Mouse (Mus musculus) testis, postnatal 10 days (tissue): ENCODE measurements around the gene Dnm1.
"Not testable (repeated sequence)": the region's sequence is repeated elsewhere in the genome, so short reads cannot be mapped to it uniquely, and the experiment has no call there.

Experiments
- DNase-seq: peaks from one replicate; pipeline ENCODE4 v3.0.0; 2021; ENCODE audit warnings: low spot score

The Dnm1 gene

DNA sequence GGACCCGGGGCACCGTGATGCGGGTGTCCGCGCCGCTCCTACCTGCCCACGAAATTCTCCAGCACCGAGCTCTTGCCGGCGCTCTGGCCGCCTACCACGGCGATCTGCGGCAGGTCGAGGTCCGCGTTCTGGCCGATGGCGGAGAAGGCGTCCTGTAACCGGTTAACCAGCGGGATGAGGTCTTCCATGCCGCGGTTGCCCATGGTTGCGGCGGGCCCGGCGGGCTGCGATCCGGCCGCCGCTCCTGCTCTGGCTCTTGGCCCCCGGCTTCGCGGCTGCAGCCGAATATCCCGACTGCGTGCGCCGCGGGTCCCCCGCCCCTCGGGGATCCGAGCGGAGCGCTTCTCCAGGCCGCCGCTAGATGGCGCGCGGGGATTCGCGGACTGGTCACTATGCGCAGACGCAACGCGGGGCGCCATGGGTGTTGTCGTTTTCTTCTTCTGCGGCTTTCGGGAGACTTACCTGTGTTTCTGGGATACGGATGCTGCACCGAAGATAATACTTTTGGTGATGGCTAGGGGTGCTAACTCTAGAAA, at the start of gene Dnm1:
TSS of gene Dnm1 (minus strand) at position 332 of the 536 bp plus-strand sequence.
- peak; percentile 96 for DNase-seq

DNA sequence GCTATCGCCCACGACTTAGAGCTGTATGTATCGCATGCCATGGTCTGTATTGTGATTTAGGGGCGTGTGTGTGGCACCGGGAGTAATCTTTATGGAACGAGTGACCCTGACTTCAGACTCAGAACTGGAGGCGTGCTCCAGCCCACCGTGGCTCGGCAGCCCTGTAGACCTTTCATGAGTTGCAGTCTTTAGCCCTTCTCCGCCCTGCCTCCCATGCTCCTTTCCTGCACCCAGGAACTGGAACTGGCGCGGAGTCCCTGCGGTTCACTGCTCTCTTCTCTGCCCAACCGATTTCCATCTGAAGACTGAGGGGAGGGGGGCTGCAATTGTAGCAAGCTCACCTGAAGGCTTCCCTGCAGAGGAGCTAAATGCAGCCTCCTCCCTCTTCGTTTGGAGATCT, 43.6 kb upstream of the Dnm1 start:
- no peak for DNase-seq

DNA sequence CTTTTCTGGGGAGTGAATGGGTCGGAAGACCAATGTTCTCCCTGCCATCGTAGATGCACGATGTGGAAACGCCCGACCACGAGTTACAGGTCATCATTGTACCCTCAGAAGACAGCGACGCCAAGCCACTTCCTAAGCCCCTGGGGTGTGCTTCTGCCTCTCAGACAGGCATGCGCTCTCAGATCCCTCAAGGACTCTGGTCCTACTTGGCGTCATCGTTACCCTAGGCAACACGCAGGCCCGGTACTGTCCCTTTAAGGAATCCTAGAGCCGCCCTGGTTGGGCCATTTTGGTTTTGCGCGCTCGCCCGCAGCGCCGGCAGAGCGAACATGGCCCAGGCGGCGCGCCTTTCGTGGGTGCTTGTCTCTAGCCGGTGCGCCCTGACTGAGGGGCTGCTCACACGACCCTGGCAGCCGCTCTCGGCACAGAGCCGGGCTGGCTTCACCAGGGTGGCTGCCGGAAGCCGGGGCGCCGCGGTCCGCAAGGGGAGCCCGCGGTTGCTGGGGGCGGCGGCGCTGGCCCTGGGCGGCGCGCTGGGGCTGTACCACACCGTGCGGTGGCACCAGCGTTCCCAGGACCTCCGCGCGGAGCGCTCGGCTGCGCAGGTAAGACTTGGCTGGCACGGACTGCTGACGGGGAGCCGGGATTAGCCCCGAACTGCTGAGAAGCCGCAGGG, 42.9 kb upstream of the Dnm1 start:
- peak; percentile 89 for DNase-seq

DNA sequence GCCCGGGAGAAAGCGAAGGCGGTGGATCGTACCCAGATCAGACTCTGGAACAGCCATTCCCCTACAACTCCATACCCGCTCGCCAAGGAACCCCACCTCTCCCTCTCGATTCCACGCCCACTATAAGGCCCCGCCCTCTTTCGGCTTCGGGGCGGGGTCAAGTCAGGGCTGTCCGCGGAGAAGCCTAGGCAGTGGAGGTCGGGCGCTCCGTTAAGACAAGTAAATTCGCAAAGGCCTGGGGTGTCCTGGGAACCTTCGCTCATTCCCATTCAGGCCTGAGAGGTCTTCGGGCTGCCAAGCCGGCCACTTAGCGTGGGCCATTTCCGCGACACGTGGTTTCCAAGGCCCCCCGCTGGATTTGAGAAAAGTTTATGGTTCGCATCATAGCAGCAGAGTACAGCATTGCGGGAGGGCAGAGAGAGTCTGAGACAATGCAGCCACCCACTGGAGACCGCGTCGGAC, 42.4 kb upstream of the Dnm1 start, which contains the start of gene Ptges2:
TSS of gene Ptges2 (plus strand) at position 413 of the 462 bp plus-strand sequence.
- DNase-seq: peak; percentile 96

DNA sequence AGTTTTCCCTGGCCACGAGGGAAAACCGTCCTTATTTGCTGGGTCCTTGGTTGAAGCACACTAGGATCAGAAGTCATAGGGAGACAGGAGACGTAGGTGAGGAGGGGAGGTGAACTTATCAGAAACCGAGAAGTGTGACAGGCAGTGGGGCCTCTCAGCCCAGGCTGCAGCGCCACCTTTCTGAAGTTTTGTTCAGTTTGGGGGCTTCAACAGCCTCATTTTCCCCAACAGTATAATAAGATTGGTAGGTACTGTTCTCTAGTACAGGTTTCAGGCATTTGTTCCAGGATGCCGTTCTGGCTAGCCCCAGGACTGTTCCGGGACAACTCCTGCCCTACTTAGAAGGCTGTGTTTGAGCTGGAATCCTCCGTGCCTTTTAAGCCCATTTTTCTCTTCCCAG, 41.8 kb upstream of the Dnm1 start:
- peak; percentile 61 for DNase-seq

DNA sequence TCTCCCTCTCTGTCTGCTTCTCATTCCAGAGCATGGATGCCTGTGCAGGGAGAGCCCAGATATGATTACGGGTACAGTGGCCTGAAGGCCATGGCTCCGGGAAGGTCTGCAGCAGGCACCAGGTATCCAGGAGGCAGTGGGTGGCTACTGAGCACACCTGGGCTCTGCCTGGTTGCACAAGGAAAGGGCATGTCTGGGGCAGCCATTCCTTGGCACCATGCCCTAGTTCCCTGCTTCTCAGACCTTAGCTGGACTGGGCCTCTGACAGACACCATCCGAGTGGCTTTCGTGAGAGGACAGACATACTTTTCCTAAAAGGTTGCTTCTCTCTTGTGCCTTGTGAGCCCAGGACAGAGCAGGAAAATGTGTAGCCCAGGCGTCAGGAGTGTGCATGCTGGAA, 38.9 kb upstream of the Dnm1 start:
- DNase-seq: peak; percentile 62

DNA sequence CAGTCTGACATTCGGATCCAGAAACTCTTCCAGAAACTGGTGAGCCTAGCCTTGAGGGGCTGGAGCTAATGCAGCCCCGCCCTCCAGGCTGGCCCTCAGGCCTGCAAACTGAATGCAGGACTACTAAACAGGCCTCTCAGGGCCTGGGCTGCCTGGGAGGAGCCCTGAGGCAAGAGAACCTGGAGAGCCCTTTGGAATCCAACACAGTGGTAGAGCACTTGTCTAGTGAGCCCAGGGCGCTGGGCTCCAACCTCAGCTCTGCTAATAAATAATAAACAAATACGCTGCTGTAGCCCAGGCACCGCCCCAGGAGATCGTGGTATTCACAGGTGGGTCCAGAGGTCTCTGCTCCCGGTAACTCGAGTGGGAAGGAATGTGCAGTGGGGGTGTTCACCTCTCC, 37.7 kb upstream of the Dnm1 start:
- no peak for DNase-seq

DNA sequence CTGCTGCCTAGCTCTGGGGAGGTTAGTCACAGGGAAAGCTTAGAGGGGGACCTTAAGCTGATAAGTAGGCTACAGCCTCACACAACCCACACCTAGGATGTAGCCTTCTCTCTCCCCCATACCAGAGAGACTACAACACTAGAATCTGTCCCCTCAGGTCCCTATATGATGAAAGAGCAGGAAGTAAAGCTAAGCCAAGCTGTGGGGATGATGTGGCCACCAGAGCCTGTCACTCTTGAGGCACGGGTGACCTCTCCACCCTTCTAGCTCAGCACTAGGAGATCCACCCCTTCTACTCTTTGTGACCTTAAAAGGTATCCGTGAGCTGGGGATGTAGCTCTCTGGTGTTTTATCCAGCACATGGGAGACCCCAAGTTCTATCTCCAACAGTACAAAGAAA, 36.0 kb upstream of the Dnm1 start:
- DNase-seq: no peak

DNA sequence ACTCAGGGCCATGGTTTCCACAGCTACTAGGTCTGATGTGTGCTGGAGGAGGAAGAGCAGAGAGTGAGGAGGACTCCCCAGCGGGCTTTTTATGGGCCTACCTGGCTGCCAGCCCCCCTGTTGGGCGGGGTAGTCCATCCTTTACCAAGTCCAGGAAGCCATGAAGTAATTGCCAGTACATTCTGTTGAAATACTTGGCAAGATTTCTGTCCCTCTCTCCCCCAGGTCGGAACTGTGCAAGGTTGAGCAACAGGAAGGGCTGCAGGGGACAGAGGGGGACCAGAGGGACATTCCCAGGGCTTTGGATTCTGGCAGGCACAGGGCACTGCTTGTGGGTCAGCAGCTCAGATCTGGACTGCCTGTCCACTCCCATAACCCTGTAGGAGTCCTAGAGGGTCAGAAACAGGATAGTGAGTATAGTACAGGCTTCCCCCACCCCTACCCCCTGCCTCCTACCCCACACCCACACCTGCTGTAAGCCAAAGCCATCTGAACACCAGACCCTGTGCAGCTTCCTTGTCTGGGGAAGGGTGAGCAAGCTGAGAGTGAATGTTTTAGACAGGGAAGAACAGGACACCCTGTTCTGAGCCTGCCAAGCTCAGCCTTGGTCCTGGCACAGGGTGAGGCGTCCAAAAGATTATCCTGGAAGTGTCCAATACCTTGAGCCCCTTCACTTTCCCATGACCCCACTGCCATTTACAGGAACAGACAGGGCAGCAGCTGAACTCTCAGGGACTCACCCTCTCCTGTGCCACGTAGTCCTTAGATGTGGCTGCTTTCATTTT, 34.8 kb upstream of the Dnm1 start, which contains the start of gene Lcn2:
TSS of gene Lcn2 (minus strand) at position 547 of the 785 bp plus-strand sequence.
- no peak for DNase-seq

DNA sequence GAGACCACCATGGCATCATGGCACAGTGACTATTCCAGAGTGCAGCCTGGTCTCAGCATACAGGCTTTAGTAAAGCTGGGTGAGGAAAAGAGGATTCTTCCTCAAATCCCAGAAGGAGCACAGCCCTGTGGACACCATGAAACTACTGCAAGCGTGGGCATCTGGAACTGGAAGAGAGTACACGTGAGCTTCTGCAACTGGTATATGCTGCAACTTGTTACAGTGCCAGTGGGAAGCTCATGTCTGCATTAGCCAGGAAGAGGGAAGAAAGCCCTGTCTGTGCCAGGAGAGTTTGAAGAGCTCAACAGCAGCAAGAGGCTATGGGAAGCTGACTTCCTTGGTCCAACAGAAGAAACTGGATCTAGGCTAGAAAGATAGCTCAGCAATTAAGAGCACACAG, 29.6 kb upstream of the Dnm1 start:
- DNase-seq: no peak

DNA sequence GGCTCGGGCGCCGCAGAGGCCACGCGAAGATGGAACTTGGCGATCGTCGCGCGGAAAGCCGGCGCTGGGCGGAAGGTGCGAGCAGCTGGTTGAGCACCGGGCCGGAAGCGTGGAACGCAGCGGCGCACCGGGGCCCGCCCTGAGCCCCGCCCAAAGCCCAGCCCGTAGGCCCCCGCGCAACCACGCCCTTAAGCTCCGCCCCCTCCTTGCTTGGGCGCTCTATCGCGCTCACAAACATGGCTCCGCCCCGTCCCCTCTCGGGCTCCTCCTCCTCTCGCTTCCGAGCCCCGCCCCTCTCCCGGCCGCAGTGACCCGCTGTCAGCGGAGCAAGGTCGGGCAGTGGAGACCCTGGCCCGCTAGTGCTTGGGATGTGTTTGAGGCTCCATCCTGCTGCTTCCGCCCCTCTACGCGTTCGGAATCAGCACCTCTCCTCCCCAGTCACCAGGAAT, 28.7 kb upstream of the Dnm1 start, which contains the start of gene 1110008P14Rik:
TSS of gene 1110008P14Rik (minus strand) at position 164 of the 449 bp plus-strand sequence.
- DNase-seq: peak; percentile 98

DNA sequence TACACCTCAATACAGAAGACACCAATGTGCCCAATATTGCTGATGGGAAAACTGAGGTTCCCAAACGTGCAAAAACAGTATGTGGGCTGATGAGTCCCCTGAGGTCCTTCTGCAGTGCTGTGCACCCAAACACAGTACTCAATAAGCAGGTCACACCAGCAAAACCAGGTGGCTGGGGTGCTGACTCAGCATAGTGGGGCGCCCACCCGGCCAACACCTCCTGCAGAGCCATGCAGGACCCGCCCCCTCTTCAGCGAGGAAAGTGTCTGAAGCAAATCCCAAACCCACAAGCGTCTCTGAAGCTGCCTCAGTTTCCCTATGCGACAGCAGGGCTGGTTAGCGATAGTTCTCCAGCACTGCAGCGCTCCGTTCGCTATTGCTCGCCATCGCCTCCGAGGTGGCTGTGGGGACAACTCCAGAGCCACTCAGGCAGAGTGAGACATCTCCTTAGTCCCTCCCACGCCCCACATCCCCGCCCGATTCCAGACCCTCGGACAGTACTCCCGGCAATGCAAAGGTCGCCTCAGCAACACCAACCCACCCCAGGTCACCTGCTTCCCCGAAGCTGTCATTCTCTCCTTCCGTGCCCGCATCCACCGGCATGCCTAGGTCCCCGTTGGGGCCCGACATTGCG, 28.1 kb upstream of the Dnm1 start:
- DNase-seq: no peak

DNA sequence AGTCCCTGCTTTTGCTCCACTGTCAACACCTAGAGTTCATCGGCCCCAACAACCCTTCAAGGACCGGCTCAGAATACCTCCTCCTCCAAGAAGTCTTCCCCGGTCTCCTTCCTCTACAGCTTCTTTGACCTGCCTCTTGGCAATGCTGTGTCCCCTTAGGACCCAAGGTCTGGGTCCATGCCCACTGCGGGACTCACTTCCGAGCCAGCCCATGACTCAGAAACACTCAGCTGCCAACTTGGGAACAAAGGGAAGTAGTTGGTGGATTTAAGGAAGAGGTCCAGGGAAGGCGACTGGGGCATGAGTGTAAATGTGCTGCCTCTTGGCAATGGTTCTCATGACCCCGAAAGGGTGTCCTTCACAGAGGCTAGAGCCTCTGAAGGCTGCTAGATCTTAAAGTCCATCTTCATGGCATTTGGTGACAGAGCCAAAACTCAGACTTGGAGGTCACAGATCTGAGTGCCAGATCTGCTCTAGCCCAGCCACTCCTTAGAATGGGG, 26.9 kb upstream of the Dnm1 start:
- no peak for DNase-seq

DNA sequence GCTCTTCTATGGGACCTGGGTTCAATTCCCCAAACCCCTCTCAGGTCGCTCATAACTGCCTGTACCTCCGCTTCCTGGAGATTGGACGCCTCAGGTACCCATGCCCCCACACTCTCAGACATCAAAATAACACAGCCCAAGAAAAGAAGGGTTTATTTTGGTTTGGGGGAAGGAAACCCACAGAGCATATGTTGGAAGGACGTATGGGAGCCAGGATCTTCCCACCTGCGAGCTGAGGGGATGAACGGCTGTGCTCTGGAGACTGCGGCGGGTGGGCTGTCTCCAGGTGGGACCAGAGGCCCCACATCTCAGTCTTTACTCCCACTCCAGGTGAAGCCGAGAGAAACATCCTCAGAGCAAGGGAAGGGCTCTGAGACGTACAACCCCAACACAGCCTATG, 23.8 kb upstream of the Dnm1 start:
- DNase-seq: no peak

DNA sequence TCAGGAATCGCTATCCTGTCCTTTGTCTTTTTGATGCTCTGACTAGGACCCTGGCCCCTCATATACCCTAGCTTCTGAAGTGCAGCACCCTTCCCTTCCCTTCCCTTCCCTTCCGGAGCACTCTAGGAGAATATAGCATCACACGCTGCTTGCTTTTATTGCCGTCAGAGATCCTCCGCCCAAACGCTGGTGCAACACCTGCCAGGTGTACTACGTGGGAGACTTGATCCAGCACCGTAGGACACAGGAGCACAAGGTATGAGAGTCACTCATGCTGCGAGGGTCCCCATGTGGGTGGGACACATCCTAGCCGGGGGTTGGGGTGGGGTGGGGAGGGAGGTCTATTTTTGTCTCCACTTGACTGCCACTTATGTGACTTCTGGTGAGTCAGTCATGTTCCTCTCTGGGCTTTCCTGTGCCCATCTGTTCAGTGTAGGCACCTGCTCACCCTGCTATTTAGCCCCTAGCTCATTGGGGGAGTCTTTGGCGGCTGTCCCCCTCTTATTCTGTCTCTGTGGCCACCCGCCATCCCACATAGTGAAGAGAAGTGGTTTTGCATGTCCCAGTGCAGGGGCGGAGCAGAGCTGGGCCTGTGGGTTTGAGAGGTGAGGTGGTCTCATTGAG, 22.3 kb upstream of the Dnm1 start:
- DNase-seq: no peak

DNA sequence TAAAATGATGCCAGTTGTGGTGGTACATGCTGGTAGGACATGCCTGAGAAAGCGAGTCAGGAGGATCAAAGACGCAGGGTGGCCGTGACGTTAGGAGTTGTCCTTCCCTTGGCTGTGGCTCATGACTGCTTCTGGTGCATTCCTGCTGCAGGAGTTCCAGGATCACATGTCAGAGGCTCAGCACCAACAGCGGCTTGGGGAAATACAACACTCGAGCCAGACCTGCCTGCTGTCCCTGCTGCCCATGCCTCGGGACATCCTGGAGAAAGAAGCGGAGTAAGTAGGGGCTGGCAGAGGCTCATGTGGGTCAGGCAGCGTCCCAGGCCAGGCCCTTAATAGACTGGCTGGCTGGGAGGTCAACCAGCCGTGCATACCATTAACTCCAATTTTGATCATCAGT, 21.1 kb upstream of the Dnm1 start:
- DNase-seq: no peak

DNA sequence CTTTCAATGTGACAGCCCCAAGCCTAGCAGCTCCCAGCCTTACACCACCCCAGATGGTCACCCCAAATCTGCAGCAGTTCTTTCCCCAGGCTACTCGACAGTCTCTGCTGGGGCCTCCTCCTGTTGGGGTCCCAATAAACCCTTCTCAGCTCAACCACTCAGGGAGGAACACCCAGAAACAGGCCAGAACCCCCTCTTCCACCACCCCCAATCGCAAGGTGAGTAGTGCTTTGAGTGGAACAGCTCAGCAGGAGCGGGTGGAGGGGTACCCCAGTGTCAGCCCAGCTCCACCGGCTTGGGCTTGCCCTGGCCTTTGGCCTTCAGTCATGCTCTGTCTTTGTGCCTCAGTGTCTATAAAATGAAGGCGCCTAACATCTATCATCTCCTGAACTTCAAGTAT, 14.2 kb upstream of the Dnm1 start:
- DNase-seq: no peak

DNA sequence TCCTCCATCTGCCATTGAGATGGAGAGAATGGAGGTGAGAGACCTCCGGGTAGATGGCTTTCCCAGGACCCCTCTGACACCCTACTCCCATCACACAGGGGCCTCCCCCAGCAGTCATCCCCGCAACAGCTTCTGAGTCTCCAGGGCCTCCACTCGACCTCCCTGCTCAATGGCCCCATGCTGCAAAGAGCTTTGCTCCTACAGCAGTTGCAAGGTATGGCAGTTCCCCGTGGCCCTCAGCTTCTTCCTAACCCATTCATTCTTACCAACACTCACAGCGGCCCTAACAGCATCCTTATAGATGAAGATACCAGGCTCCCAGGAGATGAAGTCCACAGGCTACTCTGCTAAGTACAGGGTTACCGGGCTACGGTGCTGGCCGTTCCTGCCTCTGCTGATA, 11.0 kb upstream of the Dnm1 start:
- no peak for DNase-seq

DNA sequence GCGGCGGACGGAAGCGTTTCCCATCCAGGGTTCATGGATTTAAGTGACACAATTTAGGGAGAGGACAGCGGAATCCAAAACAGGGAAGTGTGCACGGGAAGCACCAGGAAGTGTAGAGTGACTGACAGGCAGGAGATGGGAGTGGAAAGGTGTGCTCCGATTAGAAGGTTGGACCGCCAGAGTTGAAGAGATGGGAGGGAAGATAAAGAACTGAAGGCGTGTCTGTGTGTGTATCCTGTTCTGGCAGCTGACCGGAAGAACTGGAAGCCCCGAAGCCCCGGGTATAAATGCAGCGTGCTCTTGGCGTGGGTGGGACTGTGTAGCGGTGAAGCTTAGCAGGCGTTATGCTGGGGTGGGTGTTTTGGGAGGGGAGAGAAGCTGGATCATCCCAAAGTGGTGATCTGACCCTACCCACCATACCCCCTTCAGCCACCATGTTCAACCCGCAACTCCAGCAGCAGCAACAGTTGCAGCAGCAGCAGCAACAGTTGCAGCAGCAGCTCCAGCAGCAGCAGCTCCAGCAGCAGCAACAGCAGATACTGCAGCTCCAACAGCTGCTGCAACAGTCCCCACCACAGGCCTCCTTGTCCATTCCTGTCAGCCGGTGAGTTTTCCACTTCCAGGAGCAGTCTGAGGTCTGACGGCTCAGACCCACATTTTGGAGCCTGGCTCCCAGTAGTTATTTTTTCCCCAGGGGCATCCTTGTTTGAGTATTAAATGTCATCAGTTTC, 10.4 kb upstream of the Dnm1 start:
- no peak for DNase-seq

DNA sequence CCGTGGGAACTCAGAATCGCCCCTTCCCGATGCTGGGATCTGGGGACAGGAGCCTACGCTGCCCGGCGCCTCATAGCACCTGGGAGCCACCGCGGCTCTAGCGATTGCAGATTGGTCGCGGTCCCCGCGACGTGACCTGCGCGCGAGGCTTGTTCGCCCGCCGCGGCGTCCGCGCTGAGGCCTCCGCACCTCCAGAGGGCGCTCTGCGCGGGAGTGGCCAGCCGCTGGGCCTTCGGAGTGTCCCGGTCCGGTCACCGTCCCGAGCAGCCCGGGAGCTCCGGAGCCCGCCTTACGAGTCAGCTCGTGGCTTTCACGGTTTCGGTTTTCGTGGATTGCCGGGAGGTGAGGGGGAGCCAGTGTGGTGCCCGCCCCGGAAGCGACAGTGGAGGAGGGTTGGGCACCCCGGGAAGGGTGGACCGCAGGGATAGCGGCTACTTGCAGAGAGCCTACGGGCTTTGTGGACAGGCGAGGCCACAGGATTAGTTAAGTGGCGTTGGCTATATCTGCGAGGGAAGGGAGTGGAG, 9.7 kb upstream of the Dnm1 start:
- DNase-seq: peak; percentile 93

DNA sequence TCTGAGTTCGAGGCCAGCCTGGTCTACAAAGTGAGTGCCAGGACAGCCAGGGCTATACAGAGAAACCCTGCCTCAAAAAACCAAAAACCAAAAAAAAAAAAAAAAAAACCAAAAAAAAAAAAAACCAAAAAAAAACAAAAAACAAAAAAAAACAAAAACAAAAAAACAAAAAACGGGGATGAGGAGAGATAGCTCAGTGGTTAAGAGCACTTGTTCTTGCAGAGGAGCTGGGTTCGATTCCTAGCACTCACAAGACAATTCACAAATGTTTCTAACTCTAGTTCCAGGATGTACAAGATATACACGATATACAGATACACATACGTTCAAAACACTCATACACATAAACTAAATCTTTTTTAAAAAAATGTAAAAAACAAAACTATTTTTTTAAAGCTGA, 9.1 kb upstream of the Dnm1 start:
- not testable (repeated sequence) for DNase-seq
